Mouse (Mus musculus) CD8-positive naive resting alpha-beta T cell, adult 2 months (primary cell): Measurements from ENCODE around the gene Cmah.

Experiments used
- DNase-seq, 2 experiments: peaks; one replicate each; pipeline ENCODE4 v3.0.0; 2022; ENCODE audit warnings: low read depth in 2 of 2, low spot score in 2 of 2

The Cmah gene

DNA sequence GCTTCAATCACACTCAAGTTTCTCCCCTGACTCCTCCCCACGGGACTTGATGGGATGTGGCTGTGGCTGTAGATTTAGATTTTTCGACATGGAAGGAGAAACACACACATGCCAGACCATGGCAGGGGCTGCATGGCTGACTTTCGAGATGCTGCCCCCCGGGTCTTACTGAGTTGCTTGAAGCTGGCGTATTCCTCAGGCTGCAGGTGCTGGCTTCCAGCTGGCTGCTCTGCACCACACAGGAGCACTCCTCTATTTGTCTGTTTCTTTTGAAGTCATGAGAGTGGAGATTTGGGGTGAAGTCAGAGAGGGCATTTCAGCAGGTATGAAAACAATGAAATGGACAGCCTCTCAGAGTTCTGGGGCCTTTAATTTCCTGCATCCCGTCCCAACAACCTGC, 180.0 kb downstream of the Cmah start:
- DNase-seq, result no peak

DNA sequence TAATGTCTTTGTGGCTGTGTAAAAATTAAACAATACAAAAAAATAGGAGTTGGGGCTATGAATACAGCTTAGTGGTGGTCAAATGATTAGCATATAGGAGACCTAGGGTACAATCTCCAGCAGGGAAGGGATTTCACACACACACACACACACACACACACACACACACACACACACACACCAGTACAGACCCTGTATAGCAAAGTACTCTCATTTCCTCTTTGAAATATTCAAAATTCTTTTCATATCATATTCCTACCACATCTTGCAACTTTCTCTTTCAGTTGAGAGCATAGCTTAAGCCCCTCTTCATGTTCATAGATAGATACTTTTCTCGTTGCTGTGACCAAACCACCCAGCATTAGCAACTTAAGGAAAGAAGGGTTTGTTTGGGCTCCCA, 181.7 kb downstream of the Cmah start:
- no peak for DNase-seq

DNA sequence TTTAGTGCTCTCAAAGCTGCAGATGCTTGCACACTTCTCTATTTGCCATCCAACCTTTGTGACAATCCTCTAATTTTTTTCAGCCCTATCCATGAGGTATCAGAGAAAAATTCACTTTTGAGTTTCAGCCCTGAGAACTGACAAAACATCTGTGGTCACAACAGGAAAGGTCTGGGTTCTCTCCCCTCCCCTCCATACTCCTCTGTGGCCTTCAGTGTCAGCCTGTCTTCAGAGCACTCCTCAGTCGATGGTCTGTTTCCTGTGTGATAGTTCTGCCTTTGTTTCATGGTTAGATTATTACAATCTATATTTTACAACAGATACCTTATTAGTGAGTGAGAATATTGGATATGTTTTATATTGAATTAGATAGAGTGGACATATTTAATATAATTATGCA, 184.2 kb downstream of the Cmah start:
- DNase-seq, result no peak

DNA sequence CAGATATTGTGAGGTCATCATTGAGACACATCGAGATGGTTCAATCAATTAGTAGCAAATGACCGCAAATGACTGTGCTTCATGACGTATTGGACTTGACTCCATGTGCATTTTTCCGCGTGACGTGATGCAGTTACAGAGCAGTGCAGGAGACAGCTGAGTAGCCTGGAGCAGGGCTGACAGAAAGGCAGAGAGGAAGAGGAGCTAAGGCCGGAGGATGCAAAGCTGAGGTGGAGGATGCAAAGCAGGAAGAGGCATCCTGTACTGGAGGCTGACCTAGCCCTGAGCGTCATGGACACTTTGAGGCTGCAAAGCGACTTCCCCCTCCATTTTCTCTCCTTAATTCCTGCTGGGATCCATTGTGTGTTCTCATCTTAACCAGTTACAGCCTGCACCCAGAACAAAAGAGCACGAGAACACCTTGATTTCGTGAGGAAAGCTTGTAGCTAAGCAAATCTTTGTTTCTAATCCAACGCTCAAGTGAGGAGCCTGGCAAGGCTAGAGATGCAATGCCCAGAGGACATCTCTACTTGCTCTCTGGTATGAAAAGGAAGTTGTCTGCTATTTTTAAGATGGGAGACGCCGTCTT, 184.8 kb downstream of the Cmah start:
- DNase-seq, result no peak

DNA sequence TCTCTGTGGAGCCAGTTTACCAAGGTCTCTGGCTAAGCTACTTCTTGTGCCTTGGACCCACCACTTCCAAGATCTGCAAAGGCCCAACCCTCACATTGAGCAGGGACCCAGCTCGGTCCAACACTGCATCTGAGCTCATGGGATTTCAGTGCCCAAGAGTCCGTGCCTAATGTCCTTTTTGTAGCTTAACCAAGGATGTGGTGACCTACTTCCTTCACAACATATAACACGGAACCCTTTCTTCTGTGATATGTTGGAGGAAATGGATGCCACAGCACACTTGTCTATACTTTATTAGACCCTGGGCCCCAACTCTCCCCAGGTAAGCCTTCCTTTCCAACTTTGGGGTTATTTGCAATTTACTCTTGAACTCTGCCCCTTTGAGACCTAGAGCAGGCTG, 186.5 kb downstream of the Cmah start:
- DNase-seq, result no peak

DNA sequence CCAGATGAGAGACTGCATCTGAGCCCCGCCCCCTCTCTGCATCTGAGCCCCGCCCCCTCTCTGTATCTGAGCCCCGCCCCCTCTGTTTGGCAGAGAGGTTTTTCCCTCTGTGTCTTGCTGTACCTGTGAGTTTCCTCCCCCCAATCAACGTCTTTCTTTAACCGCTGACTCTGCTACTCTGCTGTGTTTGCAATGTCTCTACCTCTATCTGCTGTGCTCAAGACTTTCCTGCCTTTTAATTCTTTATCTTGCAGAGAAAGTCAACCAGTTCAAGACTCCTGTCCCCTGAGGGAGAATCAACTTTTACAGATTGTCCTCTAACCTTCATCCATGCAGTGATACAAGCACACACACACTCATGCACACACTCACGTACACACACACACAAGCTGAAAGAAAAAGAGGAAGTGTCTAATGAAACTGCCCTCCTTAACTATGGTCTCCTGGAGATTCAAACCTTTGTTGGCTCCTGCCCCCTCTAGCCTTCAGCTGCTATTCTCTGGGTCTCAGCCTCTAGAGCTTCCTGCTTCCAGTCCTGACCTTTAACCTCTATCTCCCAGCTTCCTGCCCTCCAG, 188.0 kb downstream of the Cmah start:
- no peak for DNase-seq

DNA sequence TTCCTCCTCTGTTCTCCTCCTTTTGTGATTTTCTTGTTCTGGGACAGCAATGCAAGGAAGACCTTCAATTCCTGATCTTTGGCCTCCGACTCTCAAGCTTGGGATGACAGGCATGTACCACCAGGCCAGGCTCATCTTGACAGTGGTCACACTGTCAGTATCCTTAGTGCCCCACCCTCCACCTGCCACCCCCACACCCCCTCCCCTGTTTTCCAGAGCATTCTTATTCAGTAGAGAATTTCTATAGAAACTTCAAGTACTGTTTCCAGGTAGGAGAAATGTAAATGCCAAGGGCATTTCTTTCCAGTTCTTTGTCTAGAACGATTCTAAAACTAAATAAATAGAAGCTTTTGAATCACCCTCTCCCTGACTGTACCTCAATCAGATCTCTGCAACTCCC, 190.6 kb downstream of the Cmah start:
- DNase-seq, result no peak

DNA sequence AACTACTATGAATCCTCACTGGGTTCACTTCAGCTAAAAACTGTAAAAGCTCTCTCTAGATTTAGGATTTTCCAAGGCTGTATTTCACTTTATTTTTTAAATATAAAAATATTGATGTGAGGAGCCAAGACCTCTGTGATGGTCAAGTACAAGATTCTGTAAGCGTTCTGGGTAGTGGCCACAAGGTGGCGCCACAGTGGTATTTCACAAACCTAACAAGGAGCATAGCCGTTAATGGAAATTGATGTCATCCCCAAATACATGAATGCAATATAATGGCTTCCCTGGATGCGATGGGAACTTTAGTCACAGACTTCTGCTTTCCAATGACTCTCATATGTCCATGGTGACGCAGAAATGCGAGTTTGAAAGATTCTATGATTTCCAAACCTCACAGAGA, 191.7 kb downstream of the Cmah start:
- DNase-seq, result peak; percentile 41 to 43

DNA sequence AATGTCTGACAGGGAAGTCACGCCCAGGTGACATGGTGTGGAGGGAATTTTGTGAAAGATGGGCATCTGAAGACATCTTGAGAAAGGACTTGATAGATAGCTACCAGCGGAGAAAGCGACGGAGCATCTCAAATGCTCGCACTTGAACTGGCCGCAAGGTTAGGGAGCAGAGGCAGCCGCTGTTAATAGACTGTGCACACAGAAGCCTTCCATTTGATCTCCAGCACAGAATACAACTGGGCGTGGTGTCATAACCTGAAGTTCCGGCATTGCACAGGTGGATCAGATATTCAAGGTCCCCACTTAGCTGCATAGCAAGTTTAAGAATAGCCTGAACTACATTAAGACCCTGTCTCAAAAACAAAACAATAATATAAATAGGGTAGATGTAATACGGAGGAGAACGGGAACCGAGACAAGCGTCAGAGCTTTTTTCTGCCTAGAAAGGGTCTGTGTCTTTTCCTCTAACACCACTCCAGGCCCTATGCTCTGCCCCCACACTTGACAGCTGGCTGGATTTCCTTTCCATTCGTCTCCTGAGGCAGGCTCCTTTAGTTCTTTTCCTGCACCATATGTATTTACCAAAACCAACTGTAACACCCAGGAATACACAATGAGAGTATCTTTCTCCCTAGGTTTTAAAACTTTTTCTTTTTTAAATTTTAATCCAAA, 192.9 kb downstream of the Cmah start:
- no peak for DNase-seq

DNA sequence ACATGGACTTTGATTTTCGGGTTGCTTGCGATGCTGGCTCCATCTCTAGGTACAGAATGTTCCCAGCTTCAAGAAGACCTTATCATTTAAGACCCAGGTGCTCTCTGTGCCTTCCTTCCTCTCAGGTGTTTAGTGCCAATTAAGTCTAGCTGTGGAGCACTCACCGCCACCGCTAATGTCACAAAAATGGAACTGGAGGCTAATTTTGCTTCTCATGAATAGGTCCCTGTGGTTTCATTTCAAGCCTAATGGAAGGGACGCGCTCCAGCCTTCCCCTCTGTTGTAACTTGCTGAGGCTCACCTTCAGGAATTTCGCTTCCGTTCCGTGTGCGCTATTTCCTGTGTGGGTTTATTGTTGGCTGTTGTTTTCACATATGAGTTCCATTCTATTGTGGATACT, 193.6 kb downstream of the Cmah start:
- no peak for DNase-seq

DNA sequence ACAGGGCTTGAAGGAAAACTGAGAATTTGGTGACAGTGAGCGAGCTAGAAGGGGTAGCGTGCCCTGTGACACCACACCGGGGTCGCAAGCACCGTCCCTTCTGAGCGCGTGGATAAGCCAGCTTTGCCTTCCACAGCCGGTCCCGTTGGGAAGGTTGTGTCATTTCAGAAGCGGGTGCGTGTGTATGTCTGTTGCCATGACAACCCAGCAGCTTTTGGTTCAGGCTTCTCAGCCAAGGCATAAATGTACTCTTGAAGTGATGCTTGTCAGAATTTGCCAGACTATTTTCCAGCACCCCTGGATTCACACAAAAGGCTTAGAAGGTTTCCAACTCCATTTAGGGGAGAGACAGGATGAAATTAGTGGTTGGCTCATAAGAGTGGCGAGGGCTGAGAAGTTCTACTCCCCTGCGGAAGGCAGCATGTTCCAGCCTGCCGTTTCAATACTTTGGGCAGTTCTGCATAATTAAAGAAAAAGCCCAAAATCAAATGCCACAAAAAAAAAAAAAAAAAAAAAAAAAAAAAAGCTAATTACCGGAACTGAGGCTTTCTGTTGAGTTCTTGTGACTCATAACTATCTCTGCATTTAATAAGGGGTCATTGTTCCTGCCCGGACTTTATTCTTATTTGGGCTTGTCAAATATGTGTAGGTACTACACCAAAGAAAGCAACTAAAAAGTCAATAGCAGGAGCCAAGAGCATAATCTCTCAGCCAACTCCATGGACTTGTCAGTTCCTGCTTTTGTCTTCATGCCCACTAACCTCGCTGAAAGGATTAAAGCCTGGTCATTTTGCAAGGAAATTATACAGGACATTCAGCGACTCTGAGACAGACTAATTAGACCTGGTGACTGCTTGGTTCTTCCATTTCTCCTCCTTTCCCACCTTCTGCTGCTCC, 194.5 kb downstream of the Cmah start:
- no peak for DNase-seq

DNA sequence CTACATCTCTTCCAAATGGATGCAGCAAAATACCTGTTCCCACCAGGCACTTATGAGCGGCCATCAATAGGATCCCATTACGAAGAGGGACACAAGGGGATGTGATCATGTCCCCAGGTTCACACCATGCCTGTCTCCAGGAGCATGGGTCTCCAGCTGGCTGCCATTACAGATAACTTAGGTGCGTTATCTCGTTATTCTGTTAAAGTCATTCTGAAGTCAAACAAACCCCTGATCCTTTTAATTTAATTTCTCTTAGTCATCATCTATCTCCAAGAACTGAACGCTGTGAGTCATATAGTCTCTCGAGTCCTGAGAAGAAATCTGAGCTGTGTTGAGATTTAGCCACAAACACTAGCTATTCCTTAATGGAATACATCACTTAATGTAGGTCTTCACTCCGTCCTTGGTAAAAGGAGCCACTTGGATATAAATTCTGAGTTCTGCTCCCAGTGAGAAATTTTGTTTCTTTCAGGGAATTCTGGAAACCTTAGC, 195.2 kb downstream of the Cmah start:
- no peak for DNase-seq

DNA sequence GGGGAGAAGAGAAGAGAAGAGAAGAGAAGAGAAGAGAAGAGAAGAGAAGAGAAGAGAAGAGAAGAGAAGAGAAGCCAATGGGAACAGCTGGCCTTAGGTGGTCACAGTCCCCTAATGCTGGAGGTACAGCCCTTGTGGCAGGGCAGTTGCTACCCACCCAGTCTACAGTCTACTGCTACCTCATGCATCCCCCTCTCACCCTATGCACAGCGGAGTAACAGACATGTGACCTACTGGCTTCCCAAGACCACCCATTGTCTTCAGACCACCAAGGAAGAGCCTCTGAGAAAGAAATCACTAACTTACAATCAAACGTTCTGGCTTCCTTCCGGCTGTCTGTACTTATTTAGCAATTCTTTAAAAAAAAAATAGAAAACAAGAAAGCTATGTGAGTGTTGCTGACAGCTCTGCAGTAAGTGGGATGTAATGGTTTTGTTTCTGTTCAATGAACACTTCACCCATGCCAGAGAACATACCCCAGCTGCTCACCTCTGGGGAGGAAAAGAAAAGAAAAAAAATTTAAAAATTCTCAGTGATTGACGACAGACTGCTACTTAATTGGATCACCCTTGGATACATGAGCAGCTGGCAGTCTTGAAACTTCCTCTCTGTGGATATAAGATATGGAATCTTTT, 196.5 kb downstream of the Cmah start:
- DNase-seq, result no peak

DNA sequence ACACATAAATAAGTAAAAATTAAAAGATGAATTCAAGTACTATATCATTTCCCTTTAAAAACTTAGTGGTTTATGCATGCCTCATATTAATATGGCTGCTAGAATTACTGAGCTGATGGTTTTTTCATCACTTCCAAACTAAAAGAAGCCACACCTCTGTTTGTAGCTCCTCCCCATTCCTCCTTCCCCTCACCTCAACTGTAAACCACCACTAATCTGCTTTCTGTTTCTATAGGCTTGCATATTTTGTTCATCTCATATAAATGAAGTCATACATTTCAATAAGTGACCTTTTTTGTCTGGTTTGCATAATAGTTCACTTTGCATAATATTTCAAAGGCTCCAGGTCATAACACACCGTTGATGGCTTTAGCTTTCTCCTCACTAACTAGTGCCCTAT, 197.3 kb downstream of the Cmah start:
- no peak for DNase-seq

DNA sequence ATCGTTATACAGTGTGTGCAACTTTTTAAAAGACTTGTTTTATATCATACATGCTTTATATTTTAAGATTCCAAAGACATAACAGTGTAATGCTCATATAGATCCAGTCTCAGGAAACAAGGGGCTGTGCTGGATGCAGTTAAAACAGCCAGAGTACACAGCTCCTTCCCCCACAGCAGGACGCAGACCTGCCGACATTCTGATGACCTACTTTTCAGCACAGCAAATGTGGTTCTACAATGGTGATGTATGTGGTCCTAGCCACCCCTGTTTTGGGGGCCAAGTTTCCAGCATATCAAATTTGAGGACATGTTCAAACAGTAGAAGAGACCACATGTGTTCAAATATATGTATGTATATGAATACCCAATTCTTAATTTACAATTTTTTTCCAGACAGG, 198.3 kb downstream of the Cmah start:
- no peak for DNase-seq

DNA sequence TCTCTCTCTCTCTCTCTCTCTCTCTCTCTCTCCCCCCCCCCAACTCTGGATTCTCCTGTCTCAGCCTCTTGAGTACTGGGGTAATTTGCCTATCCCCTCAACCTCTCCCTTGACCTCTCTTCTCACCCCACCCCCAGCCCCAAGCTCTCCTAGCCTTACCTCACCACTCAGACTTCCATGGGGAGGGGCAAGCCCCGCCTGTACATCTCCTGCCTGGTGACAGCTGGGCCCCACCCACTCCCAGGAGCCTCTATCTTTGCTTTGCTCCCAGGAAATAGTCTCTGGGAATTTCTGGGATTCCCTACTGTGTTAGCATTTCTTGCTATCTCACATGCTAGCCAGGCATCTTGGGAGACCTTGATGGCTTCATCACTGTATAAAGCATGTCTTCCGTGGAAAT, 199.7 kb downstream of the Cmah start:
- DNase-seq, result no peak
